Mouse (Mus musculus): ENCODE measurements at regions not wholly inside any gene's neighbourhood (a gene's known extent, or its start where the extent isn't known, plus 50 kb on each side); places are given as distances from the start of the nearest gene placed in this dataset.

- no peak for TF ChIP-seq CTCF (conservative IDR thresholded peaks at IDR 0.05)
- Histone ChIP-seq H3K27ac (no peak overlapping the region), H3K4me3 (no peak overlapping the region)
- DNase-seq (ENCODE audit: low spot score in 2 of 2): no peak
Observed at GRCm38 (mm10) chr1:52553871-52554270, 53.4 kb upstream of the Nab1 start.

- H3K27ac ChIP-seq: no peak overlapping the region
- no peak for TF ChIP-seq CTCF (conservative IDR thresholded peaks at IDR 0.05)
- no peak overlapping the region for H3K4me3 ChIP-seq
- DNase-seq (ENCODE audit: low spot score in 2 of 2): no peak
Observed at GRCm38 (mm10) chr1:52565812-52566211, 64.7 kb upstream of the Nemp2 start.

- DNase-seq (ENCODE audit: low spot score in 2 of 2): no peak
- no peak for TF ChIP-seq CTCF (conservative IDR thresholded peaks at IDR 0.05)
- H3K27ac ChIP-seq: no peak overlapping the region
- no peak overlapping the region for H3K4me3 ChIP-seq
Observed at GRCm38 (mm10) chr1:52571674-52572073, 58.8 kb upstream of the Nemp2 start.

- DNase-seq (ENCODE audit: low spot score in 2 of 2): peak; percentile 14 to 20
- Histone ChIP-seq H3K4me3 (no peak overlapping the region), H3K27ac (no peak overlapping the region)
- no peak for TF ChIP-seq CTCF (conservative IDR thresholded peaks at IDR 0.05)
Observed at GRCm38 (mm10) chr1:52578298-52579056, 52.0 kb upstream of the Nemp2 start.

- no peak for TF ChIP-seq CTCF (conservative IDR thresholded peaks at IDR 0.05)
- H3K27ac ChIP-seq: no peak overlapping the region
- DNase-seq (ENCODE audit: low spot score in 2 of 2): no peak
- no peak overlapping the region for H3K4me3 ChIP-seq
Observed at GRCm38 (mm10) chr1:52580132-52580896, 50.2 kb upstream of the Nemp2 start.

All from layer of hippocampus, adult 2 months (tissue).